Comparison of ENCODE assay signal across 9 mouse cellular contexts in the genomic region with DNA sequence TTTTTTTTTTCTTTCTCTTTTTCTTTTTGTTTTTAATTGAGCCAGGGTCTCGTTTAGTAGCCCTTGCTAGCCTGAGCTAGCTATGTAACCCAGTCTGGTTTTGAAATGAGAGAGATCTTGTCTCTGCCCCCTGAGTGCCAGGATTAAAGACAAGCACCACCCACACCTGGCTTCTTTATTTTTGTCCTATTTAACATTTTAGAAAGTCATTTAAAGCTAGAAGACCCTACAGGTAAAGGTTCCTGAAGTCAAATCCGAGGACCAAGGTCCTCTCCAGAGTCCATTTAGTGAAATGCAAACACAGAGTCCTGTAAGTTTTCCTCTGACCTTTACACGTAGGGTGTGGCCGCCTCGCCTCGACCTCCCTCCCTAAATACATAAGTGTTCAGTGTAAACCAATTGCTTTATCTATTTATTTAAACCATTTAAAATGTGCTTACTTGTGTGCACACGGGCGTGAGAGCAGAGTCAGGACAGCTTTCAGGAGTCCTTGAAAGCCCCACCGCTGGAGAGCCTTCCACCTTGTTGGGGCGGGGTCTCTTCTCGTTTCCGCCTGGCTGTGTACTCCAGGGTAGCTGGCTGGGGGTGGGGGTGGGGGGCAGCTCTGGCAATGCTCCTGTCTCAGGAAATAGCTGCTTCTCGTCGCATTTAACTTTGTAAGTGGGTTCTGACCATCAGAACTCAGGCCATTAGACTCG. TPM values are rescaled to one million over a fixed set of nuclear protein-coding genes. Genes with fewer than 3 reads are reported as not detected.
DNase-seq lines count a peak whose midpoint lies in the region; ATAC-seq lines count a peak whose summit lies in the region.
"Had no signal": no experiment of that assay in that cellular context is flagged by ENCODE, and none has a peak within 500 bp of the region (broad histone marks: within the 10 kb centered on the region; RNA-seq: fewer than 3 reads in every experiment).

No protein-coding gene starts in this region.

- no peaks in the 10 kb centered on the region for H3K9me3 ChIP-seq in heart, embryonic 15.5 days (replicated peaks)
- no peaks in the 10 kb centered on the region for H3K9me3 ChIP-seq in embryonic facial prominence, embryonic 13.5 days
- H3K9me3 ChIP-seq in limb, embryonic 11.5 days (ENCODE audit: control insufficient read depth, low read length), result no peaks in the 10 kb centered on the region
- no peaks in the 10 kb centered on the region for H3K9me3 ChIP-seq in neural tube, embryonic 15.5 days (replicated peaks)

- peak overlapping the region; percentile 64 for H3K4me2 ChIP-seq in heart, embryonic 15.5 days
- H3K4me2 ChIP-seq in embryonic facial prominence, embryonic 13.5 days, result peak overlapping the region; percentile 60
- peak overlapping the region; percentile 50 for H3K4me2 ChIP-seq in limb, embryonic 11.5 days (ENCODE audit: low read depth, severe bottlenecking)
- peak overlapping the region; percentile 49 for H3K4me2 ChIP-seq in neural tube, embryonic 15.5 days

- intact Hi-C loops in heart, postnatal 10 days (cut with DNase I), result no loop called here

- no peak for DNase-seq in heart, postnatal 10 days
- DNase-seq in limb, embryonic 11.5 days (ENCODE audit: low spot score), result peak; percentile 49
- no peak for DNase-seq in cerebellum, adult 11 months
- no peak for DNase-seq in retina, postnatal 1 day
- DNase-seq in gastrocnemius, postnatal 25 days, result no peak

- H3K9ac ChIP-seq in heart, embryonic 15.5 days, result peak overlapping the region; percentile 61
- H3K9ac ChIP-seq in embryonic facial prominence, embryonic 13.5 days, result peak overlapping the region; percentile 61
- peak overlapping the region; percentile 55 for H3K9ac ChIP-seq in limb, embryonic 11.5 days (ENCODE audit: low read length)
- peak overlapping the region; percentile 10; the same call in 1 of the 2 replicates for H3K9ac ChIP-seq in neural tube, embryonic 15.5 days (replicated peaks)

- no peak for ATAC-seq in heart, embryonic 15.5 days (replicated peaks; ENCODE audit: insufficient number of reproducible peaks, insufficient read depth, low FRiP score, low read depth)
- ATAC-seq in embryonic facial prominence, embryonic 13.5 days (ENCODE audit: insufficient number of reproducible peaks, insufficient read depth, low FRiP score, low TSS enrichment, low read depth), result no peak
- ATAC-seq in limb, embryonic 11.5 days (ENCODE audit: insufficient number of reproducible peaks, low FRiP score, low TSS enrichment, low read depth), result no peak
- ATAC-seq in neural tube, embryonic 15.5 days (ENCODE audit: low FRiP score), result no peak
- ATAC-seq: Patski had no signal

- H3K36me3 ChIP-seq in heart, embryonic 15.5 days, result no peaks in the 10 kb centered on the region
- no peaks in the 10 kb centered on the region for H3K36me3 ChIP-seq in embryonic facial prominence, embryonic 13.5 days
- no peaks in the 10 kb centered on the region for H3K36me3 ChIP-seq in limb, embryonic 11.5 days (ENCODE audit: control insufficient read depth, insufficient read depth, low read length)
- no peaks in the 10 kb centered on the region for H3K36me3 ChIP-seq in neural tube, embryonic 15.5 days

- peaks cover 29% of the 10 kb centered on the region for H3K4me1 ChIP-seq in heart, embryonic 15.5 days (replicated peaks)
- peaks cover 17% of the 10 kb centered on the region for H3K4me1 ChIP-seq in embryonic facial prominence, embryonic 13.5 days
- H3K4me1 ChIP-seq in limb, embryonic 11.5 days (ENCODE audit: control insufficient read depth, insufficient read depth, low read length), result peaks cover 6% of the 10 kb centered on the region; the same call in 1 of the 2 replicates
- peaks cover 19% of the 10 kb centered on the region for H3K4me1 ChIP-seq in neural tube, embryonic 15.5 days

- peak overlapping the region; percentile 67 for H3K27ac ChIP-seq in heart, embryonic 15.5 days
- H3K27ac ChIP-seq in embryonic facial prominence, embryonic 13.5 days, result no peak overlapping the region
- no peak overlapping the region for H3K27ac ChIP-seq in limb, embryonic 11.5 days (replicated peaks; ENCODE audit: low read depth, low read length)
- no peak overlapping the region for H3K27ac ChIP-seq in neural tube, embryonic 15.5 days (replicated peaks)

- no peaks in the 10 kb centered on the region for H3K27me3 ChIP-seq in heart, embryonic 15.5 days
- peaks cover 17% of the 10 kb centered on the region for H3K27me3 ChIP-seq in embryonic facial prominence, embryonic 13.5 days
- H3K27me3 ChIP-seq in limb, embryonic 11.5 days (ENCODE audit: control insufficient read depth, insufficient read depth, low read length), result no peaks in the 10 kb centered on the region
- H3K27me3 ChIP-seq in neural tube, embryonic 15.5 days (replicated peaks), result peaks cover 10% of the 10 kb centered on the region; the same call in 1 of the 2 replicates
- H3K27me3 ChIP-seq: Patski had no signal

- 11% methylated on average over 15 of the region's 15 CpGs for WGBS in heart, embryonic 15.5 days
- WGBS in embryonic facial prominence, embryonic 13.5 days, result 10% methylated on average over 15 of the region's 15 CpGs
- 10% methylated on average over 15 of the region's 15 CpGs for WGBS in limb, embryonic 11.5 days
- WGBS in neural tube, embryonic 15.5 days, result 13% methylated on average over 15 of the region's 15 CpGs

- H3K4me3 ChIP-seq in heart, embryonic 15.5 days, result peak overlapping the region; percentile 54
- peak overlapping the region; percentile 37 for H3K4me3 ChIP-seq in embryonic facial prominence, embryonic 13.5 days
- peak overlapping the region; percentile 22 for H3K4me3 ChIP-seq in limb, embryonic 11.5 days (ENCODE audit: low read depth, low read length)
- peak overlapping the region; percentile 18 for H3K4me3 ChIP-seq in neural tube, embryonic 15.5 days (replicated peaks)

RNA-seq across cellular contexts. Expression of a gene that starts 4.8 kb away (rescaled TPM):
- polyA plus RNA-seq in heart, embryonic 15.5 days (2015; fragmentation: Nextera tagmentation; extraction: Ambion mirVana), result 155 and 160 TPM in 2 replicates
- 100 to 1,000 TPM; 228 to 269 TPM for total RNA-seq in heart, postnatal 10 days (2021)
- 255 and 283 TPM in 2 replicates for polyA plus RNA-seq in embryonic facial prominence, embryonic 13.5 days (2015; fragmentation: Nextera tagmentation; extraction: Ambion mirVana)
- polyA plus RNA-seq in limb, embryonic 11.5 days (2014; fragmentation: Nextera tagmentation; extraction: Ambion mirVana), result 228 and 233 TPM in 2 replicates
- 347 and 374 TPM in 2 replicates for polyA plus RNA-seq in neural tube, embryonic 15.5 days (2015; fragmentation: Nextera tagmentation; extraction: Ambion mirVana)
- 100 to 1,000 TPM; 362 to 414 TPM for total RNA-seq in gastrocnemius, postnatal 25 days (2021)

RNA-seq across cellular contexts. Expression of a gene that starts 25.0 kb away (rescaled TPM):
- 71.6 and 74.4 TPM in 2 replicates for polyA plus RNA-seq in heart, embryonic 15.5 days (2015; fragmentation: Nextera tagmentation; extraction: Ambion mirVana)
- 10 to 100 TPM; 14.5 to 15.8 TPM for total RNA-seq in heart, postnatal 10 days (2021)
- polyA plus RNA-seq in embryonic facial prominence, embryonic 13.5 days (2015; fragmentation: Nextera tagmentation; extraction: Ambion mirVana), result 107 and 125 TPM in 2 replicates
- 203 and 210 TPM in 2 replicates for polyA plus RNA-seq in limb, embryonic 11.5 days (2014; fragmentation: Nextera tagmentation; extraction: Ambion mirVana)
- 35.3 and 56.6 TPM in 2 replicates for polyA plus RNA-seq in neural tube, embryonic 15.5 days (2015; fragmentation: Nextera tagmentation; extraction: Ambion mirVana)
- 1 to 10 TPM; 6.1 to 6.2 TPM for total RNA-seq in gastrocnemius, postnatal 25 days (2021)

RNA-seq across cellular contexts. Expression of a gene that starts 43.8 kb away (rescaled TPM):
- 0.10 TPM in 1 of 2 replicates, not detected in the other for polyA plus RNA-seq in heart, embryonic 15.5 days (2015; fragmentation: Nextera tagmentation; extraction: Ambion mirVana)
- total RNA-seq in heart, postnatal 10 days (2021), result 10 to 100 TPM; 12.9 to 37.4 TPM
- not detected in 2 replicates for polyA plus RNA-seq in embryonic facial prominence, embryonic 13.5 days (2015; fragmentation: Nextera tagmentation; extraction: Ambion mirVana)
- not detected in 2 replicates for polyA plus RNA-seq in limb, embryonic 11.5 days (2014; fragmentation: Nextera tagmentation; extraction: Ambion mirVana)
- polyA plus RNA-seq in neural tube, embryonic 15.5 days (2015; fragmentation: Nextera tagmentation; extraction: Ambion mirVana), result 0.24 and 0.42 TPM in 2 replicates
- total RNA-seq in gastrocnemius, postnatal 25 days (2021), result 10 to 100 TPM in 1 of 2 experiments, 1 to 10 TPM in 1; 1.9 to 87.3 TPM
- polyA plus RNA-seq: Patski had no signal

RNA-seq across cellular contexts. Expression of a gene that starts 44.8 kb away (rescaled TPM):
- polyA plus RNA-seq in heart, embryonic 15.5 days (2015; fragmentation: Nextera tagmentation; extraction: Ambion mirVana), result 0.54 and 4.3 TPM in 2 replicates
- not detected for total RNA-seq in heart, postnatal 10 days (2021)
- 10.7 TPM in 1 of 2 replicates, not detected in the other for polyA plus RNA-seq in embryonic facial prominence, embryonic 13.5 days (2015; fragmentation: Nextera tagmentation; extraction: Ambion mirVana)
- polyA plus RNA-seq in limb, embryonic 11.5 days (2014; fragmentation: Nextera tagmentation; extraction: Ambion mirVana), result 0.33 TPM in 1 of 2 replicates, not detected in the other
- 0.47 and 0.49 TPM in 2 replicates for polyA plus RNA-seq in neural tube, embryonic 15.5 days (2015; fragmentation: Nextera tagmentation; extraction: Ambion mirVana)
- not detected for total RNA-seq in gastrocnemius, postnatal 25 days (2021)

Comparison
In these comparisons a context has a peak if more than half of its experiments do, and no peak if none do; other contexts are left out.
1. H3K9ac ChIP-seq: peak in every context shown above with its lines; median percentile 61 in heart, embryonic 15.5 days; 61 in embryonic facial prominence, embryonic 13.5 days; 55 in limb, embryonic 11.5 days; 10 in neural tube, embryonic 15.5 days.